Mouse (Mus musculus): Measurements from ENCODE around the gene Tmem217. TPM values are rescaled to one million over a fixed set of nuclear protein-coding genes. Genes with fewer than 3 reads are reported as not detected.

Tmem217 gene
- total and polyA plus RNA-seq, 3 experiments, result 0.26 to 0.76 TPM; not detected in 1

DNA sequence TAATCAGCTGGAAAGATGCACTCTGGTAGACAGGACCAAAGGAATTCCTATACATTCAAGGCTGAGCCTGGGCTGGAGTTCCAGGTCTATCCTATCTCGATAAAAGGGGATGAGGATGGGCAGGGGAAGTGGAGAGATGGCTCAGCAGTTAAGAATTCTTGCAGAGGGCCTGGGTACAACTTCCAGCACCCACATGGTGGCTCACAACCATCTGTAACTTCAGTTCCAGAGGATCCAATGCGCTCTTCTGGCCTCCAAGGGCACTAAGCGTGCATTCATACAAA is 55.2 kb downstream of the Tmem217 start:
- Histone ChIP-seq H3K9ac (ENCODE audit: insufficient read depth, low read depth) (no peak overlapping the region), H3K4me3 (replicated peaks in 1 of 3; ENCODE audit: low read depth in 2 of 3, low read length in 2 of 3, poor library complexity in 1 of 3) (no peak overlapping the region), H3K36me3 (replicated peaks in 1 of 2; ENCODE audit: control insufficient read depth in 1 of 2, insufficient read depth in 1 of 2, low read length in 1 of 2) (peaks cover 12 to 35% of the 10 kb centered on the region in 2 experiments), H3K27ac (ENCODE audit: insufficient read depth, low read depth) (peak overlapping the region; percentile 69), H3K4me2 (ENCODE audit: insufficient read depth, low read depth, poor library complexity, severe bottlenecking) (no peak overlapping the region), H3K79me2 (replicated peaks; ENCODE audit: control insufficient read depth, extremely low read depth, insufficient read depth, poor library complexity, severe bottlenecking) (peaks cover 31% of the 10 kb centered on the region), H3K9me3 (replicated peaks; ENCODE audit: low read length) (no peaks in the 10 kb centered on the region), H3K4me1 (ENCODE audit: control insufficient read depth in 1 of 2, insufficient read depth in 2 of 2) (peaks cover 19 to 39% of the 10 kb centered on the region in 2 experiments), H3K27me3 (replicated peaks) (no peaks in the 10 kb centered on the region)
- DNase-seq (ENCODE audit: extremely low read depth), result peak; percentile 30
- dilution Hi-C loops (cut with MboI; ENCODE audit: extremely low pct_ligation_motif_present, extremely low pct_unique_long_range_greater_than_20kb, low sequenced_read_pairs) (no loop called here), in situ Hi-C loops (cut with MboI; ENCODE audit: low pct_ligation_motif_present, low pct_unique_long_range_greater_than_20kb, low sequenced_read_pairs) (no loop called here)
- TF ChIP-seq MEF2A (IDR thresholded peaks at IDR 0.05; ENCODE audit: borderline replicate concordance, low read depth, low read length) (no peak), CTCF (conservative IDR thresholded peaks at IDR 0.05 in 1 of 2, IDR thresholded peaks at IDR 0.05 in 1 of 2; ENCODE audit: low read depth in 2 of 2, low read length in 2 of 2) (no peak), MYC (IDR thresholded peaks at IDR 0.05; ENCODE audit: low read depth, low read length) (no peak), CHD1 (IDR thresholded peaks at IDR 0.05; ENCODE audit: low read depth, low read length) (no peak), HCFC1 (IDR thresholded peaks at IDR 0.05; ENCODE audit: low read depth, low read length) (no peak), NRF1 (IDR thresholded peaks at IDR 0.05; ENCODE audit: low read depth, low read length) (no peak), IRF4 (IDR thresholded peaks at IDR 0.05; ENCODE audit: low read depth, low read length) (no peak), TCF12 (IDR thresholded peaks at IDR 0.05; ENCODE audit: low read depth, low read length) (no peak), CHD2 (IDR thresholded peaks at IDR 0.05; ENCODE audit: low read length) (no peak), GABPA (IDR thresholded peaks at IDR 0.05; ENCODE audit: insufficient replicate concordance, low read depth, low read length) (no peak), MAFK (IDR thresholded peaks at IDR 0.05; ENCODE audit: insufficient replicate concordance, low read length) (no peak), USF1 (IDR thresholded peaks at IDR 0.05; ENCODE audit: low read depth, low read length) (no peak), ETS1 (conservative IDR thresholded peaks at IDR 0.05; ENCODE audit: low read depth, low read length) (no peak), EP300 (IDR thresholded peaks at IDR 0.05; ENCODE audit: low read length) (no peak), ZNF384 (IDR thresholded peaks at IDR 0.05; ENCODE audit: low read depth, low read length) (no peak), RCOR1 (conservative IDR thresholded peaks at IDR 0.05; ENCODE audit: low read depth, low read length) (no peak)

DNA sequence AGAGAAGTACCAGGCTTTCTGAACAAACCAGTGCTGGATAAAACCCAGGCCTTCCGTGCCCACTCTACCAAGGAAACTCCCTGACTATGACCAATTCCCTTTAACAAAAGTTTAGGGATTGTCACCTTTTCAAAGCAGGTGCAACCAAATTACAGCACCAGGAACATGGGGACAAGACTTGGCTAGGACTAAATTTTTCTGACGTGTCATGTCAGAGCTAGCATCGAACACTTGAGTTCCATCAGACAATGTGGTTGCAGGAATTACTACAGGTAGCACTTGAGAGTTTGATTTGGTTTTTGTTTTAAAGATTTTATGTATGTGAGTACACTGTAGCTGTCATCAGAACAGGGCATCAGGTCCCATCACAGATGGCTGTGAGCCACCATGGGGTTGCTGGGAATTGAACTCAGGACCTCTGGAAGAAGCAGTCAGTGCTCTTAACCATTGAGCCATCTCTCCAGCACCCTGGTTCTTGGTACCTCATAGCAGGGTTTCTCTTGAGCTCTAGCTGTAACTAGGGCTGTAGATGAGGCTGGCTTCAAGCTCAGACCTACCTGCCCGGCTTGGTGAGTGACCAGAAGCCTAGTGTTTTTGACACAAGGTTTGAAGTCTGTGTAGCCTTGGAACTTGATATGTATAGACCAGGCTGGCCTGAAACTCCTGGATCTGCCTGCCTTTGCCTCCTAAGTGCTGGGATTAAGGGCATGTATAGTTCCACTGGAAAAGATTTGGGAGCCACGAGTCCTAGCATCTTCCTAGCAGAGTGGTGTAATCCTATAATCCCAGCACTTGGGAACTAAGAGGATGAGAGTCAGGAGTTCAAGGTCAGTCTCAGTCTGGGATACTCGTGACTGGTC is 55.7 kb downstream of the Tmem217 start:
- peak overlapping the region; percentile 69 for H3K27ac ChIP-seq (ENCODE audit: insufficient read depth, low read depth)
- H3K79me2 ChIP-seq (replicated peaks; ENCODE audit: control insufficient read depth, extremely low read depth, insufficient read depth, poor library complexity, severe bottlenecking), result peaks cover 37% of the 10 kb centered on the region
- no peaks in the 10 kb centered on the region for H3K27me3 ChIP-seq (replicated peaks)
- peaks cover 19 to 39% of the 10 kb centered on the region in 2 experiments for H3K4me1 ChIP-seq (ENCODE audit: control insufficient read depth in 1 of 2, insufficient read depth in 2 of 2)
- in situ Hi-C loops (cut with MboI; ENCODE audit: low pct_ligation_motif_present, low pct_unique_long_range_greater_than_20kb, low sequenced_read_pairs) (no loop called here), dilution Hi-C loops (cut with MboI; ENCODE audit: extremely low pct_ligation_motif_present, extremely low pct_unique_long_range_greater_than_20kb, low sequenced_read_pairs) (no loop called here)
- DNase-seq (ENCODE audit: extremely low read depth), result no peak
- peak; percentile 67 for TF ChIP-seq POLR2A (IDR thresholded peaks at IDR 0.05; ENCODE audit: low read depth, low read length)
- no peak for TF ChIP-seq JUND (conservative IDR thresholded peaks at IDR 0.05; ENCODE audit: low read depth, low read length)
- TF ChIP-seq IRF4 (IDR thresholded peaks at IDR 0.05; ENCODE audit: low read depth, low read length), result peak; percentile 42
- TF ChIP-seq MAFK (IDR thresholded peaks at IDR 0.05; ENCODE audit: insufficient replicate concordance, low read length), result peak; percentile 30; the same call in 1 of the 2 replicates
- TF ChIP-seq RCOR1 (conservative IDR thresholded peaks at IDR 0.05; ENCODE audit: low read depth, low read length), result peak; percentile 72; the same call in 1 of the 2 replicates
- peak; percentile 99 for TF ChIP-seq POLR2AphosphoS2 (IDR thresholded peaks at IDR 0.05; ENCODE audit: low read depth, low read length)
- peak; percentile 52; the same call in 1 of the 2 replicates for TF ChIP-seq TBP (conservative IDR thresholded peaks at IDR 0.05; ENCODE audit: low read depth, low read length)
- TF ChIP-seq ETS1 (conservative IDR thresholded peaks at IDR 0.05; ENCODE audit: low read depth, low read length), result peak; percentile 19; the same call in 1 of the 2 replicates
- TF ChIP-seq ELF1 (IDR thresholded peaks at IDR 0.05; ENCODE audit: low read depth, low read length), result 0 out of 2 replicates have a peak, but pooled peaks have one; percentile 20
- no peak for TF ChIP-seq KAT2A (IDR thresholded peaks at IDR 0.05; ENCODE audit: insufficient replicate concordance, low read length)
- 0 out of 2 replicates have a peak, but pooled peaks have one; percentile 12 for TF ChIP-seq SMC3 (IDR thresholded peaks at IDR 0.05; ENCODE audit: low read depth, low read length)
- TF ChIP-seq ZC3H11A (IDR thresholded peaks at IDR 0.05; ENCODE audit: low read depth, low read length), result no peak
- TF ChIP-seq ZMIZ1 (IDR thresholded peaks at IDR 0.05; ENCODE audit: low read depth, low read length), result peak; percentile 86; the same call in 1 of the 2 replicates
- H3K36me3 ChIP-seq (replicated peaks in 1 of 2; ENCODE audit: control insufficient read depth in 1 of 2, insufficient read depth in 1 of 2, low read length in 1 of 2), result peaks cover 17 to 41% of the 10 kb centered on the region in 2 experiments
- H3K4me2 ChIP-seq (ENCODE audit: insufficient read depth, low read depth, poor library complexity, severe bottlenecking), result peak overlapping the region; percentile 27; the same call in 1 of the 2 replicates
- peak overlapping the region in 1 of 3 experiments; percentile 6 for H3K4me3 ChIP-seq (replicated peaks in 1 of 3; ENCODE audit: low read depth in 2 of 3, low read length in 2 of 3, poor library complexity in 1 of 3)
- H3K9me3 ChIP-seq (replicated peaks; ENCODE audit: low read length), result no peaks in the 10 kb centered on the region
- no peak overlapping the region for H3K9ac ChIP-seq (ENCODE audit: insufficient read depth, low read depth)

All from CH12.LX (cell line).